Mouse (Mus musculus) layer of hippocampus, adult 18-20 months (tissue): ENCODE results near the gene Gabarapl1. TPM values are rescaled to one million over a fixed set of nuclear protein-coding genes. Genes with fewer than 3 reads are reported as not detected.

ENCODE experiments used
- total RNA-seq, 2 experiments: library from RNA; stranded (reverse); gene quantifications; 2 replicates each; pipeline ENCODE4 v1.2.3; 2021

Gabarapl1 gene
- total RNA-seq, 2 experiments from 2014 or later, result 745 to 780 TPM

Other genes with a start within 250 kb of the Gabarapl1 start
- gene 4922502D21Rik, start 201.4 kb upstream of the Gabarapl1 start, total RNA-seq, result not detected
- gene Clec12a, start 190.5 kb upstream of the Gabarapl1 start, total RNA-seq, result not detected
- not detected for gene Clec12b, start 147.3 kb upstream of the Gabarapl1 start, total RNA-seq
- not detected for gene Clec1b, start 135.9 kb upstream of the Gabarapl1 start, total RNA-seq
- not detected for gene Clec9a, start 124.3 kb upstream of the Gabarapl1 start, total RNA-seq
- gene Clec1a, start 81.2 kb upstream of the Gabarapl1 start, total RNA-seq, result 1 to 10 TPM; 4.2 TPM
- gene Olr1, start 26.0 kb upstream of the Gabarapl1 start, total RNA-seq, result not detected
- gene Tmem52b, start 20.6 kb upstream of the Gabarapl1 start, total RNA-seq, result not detected
- not detected for gene Klre1, start 44.7 kb downstream of the Gabarapl1 start, total RNA-seq
- gene Klrd1, start 58.6 kb downstream of the Gabarapl1 start, total RNA-seq, result not detected
- not detected for gene Klrk1, start 90.7 kb downstream of the Gabarapl1 start, total RNA-seq
- gene Klrc3, start 110.2 kb downstream of the Gabarapl1 start, total RNA-seq, result not detected
- gene Klrc2, start 127.5 kb downstream of the Gabarapl1 start, total RNA-seq, result not detected
- not detected for gene Klrc1, start 145.8 kb downstream of the Gabarapl1 start, total RNA-seq
- gene Klri1, start 184.0 kb downstream of the Gabarapl1 start, total RNA-seq, result not detected
- gene Klri2, start 207.3 kb downstream of the Gabarapl1 start, total RNA-seq, result not detected